Mouse (Mus musculus) CH12.LX (cell line): ENCODE data around the gene Spef2. TPM values are rescaled to one million over a fixed set of nuclear protein-coding genes. Genes with fewer than 3 reads are reported as not detected.

Source experiments
- DNase-seq: peaks from one replicate; pipeline ENCODE4 v3.0.0-alpha.2; 2013; ENCODE audit errors: extremely low read depth
- H3K27ac ChIP-seq: 2 replicates; pipeline ENCODE4 v1.5.1; 2012; ENCODE audit warnings: low read depth, mild to moderate bottlenecking, control low read depth, moderate library complexity; ENCODE audit not compliant: insufficient read depth
- H3K27me3 ChIP-seq: replicated peaks from 2 replicates; pipeline ENCODE3; 2012; ENCODE audit warnings: inconsistent platforms
- H3K36me3 ChIP-seq, 2 experiments: replicated peaks in 1 of 2; 2 replicates each; pipeline versions ENCODE3 to v1.6.1; 2012; ENCODE audit warnings: inconsistent platforms in 1 of 2, low read length in 1 of 2, mild to moderate bottlenecking in 1 of 2, mixed read lengths in 1 of 2, moderate library complexity in 1 of 2; ENCODE audit not compliant: control insufficient read depth in 1 of 2, insufficient read depth in 1 of 2
- H3K4me1 ChIP-seq, 2 experiments: 2 replicates each; pipeline ENCODE4 v1.6.1; 2012; ENCODE audit warnings: inconsistent platforms in 1 of 2, moderate library complexity in 1 of 2; ENCODE audit not compliant: insufficient read depth in 2 of 2, control insufficient read depth in 1 of 2
- H3K4me2 ChIP-seq: 2 replicates; pipeline ENCODE4 v1.6.1; 2012; ENCODE audit warnings: low read depth, mild to moderate bottlenecking, control low read depth; ENCODE audit not compliant: poor library complexity, insufficient read depth, severe bottlenecking
- H3K4me3 ChIP-seq, 3 experiments: fragments of 150-350 bp in 1 of 3; sonication (generic) in 1 of 3; replicated peaks in 1 of 3; 2 replicates each; pipeline versions ENCODE3 to v1.5.1; 2011 to 2012; ENCODE audit warnings: low read depth in 2 of 3, low read length in 2 of 3, mild to moderate bottlenecking in 2 of 3, moderate library complexity in 2 of 3, control low read depth in 1 of 3, improper control_type of control experiment in 1 of 3, inconsistent platforms in 1 of 3, mixed read lengths in 1 of 3; ENCODE audit not compliant: poor library complexity in 1 of 3
- H3K79me2 ChIP-seq: replicated peaks from 2 replicates; pipeline ENCODE4 v1.6.1; 2012; ENCODE audit warnings: mild to moderate bottlenecking, moderate library complexity; ENCODE audit not compliant: control insufficient read depth, poor library complexity, insufficient read depth, severe bottlenecking; ENCODE audit errors: extremely low read depth
- H3K9ac ChIP-seq: 2 replicates; pipeline ENCODE4 v1.6.1; 2012; ENCODE audit warnings: low read depth, mild to moderate bottlenecking, control low read depth, moderate library complexity; ENCODE audit not compliant: insufficient read depth
- H3K9me3 ChIP-seq: replicated peaks from 2 replicates; pipeline ENCODE3; 2012; ENCODE audit warnings: low read length, inconsistent platforms, mixed read lengths
- BHLHE40 ChIP-seq: IDR thresholded peaks from 2 replicates; pipeline ENCODE4 v1.6.1; 2011; ENCODE audit warnings: mild to moderate bottlenecking, low read depth, low read length, improper control_type of control experiment
- CHD1 ChIP-seq: IDR thresholded peaks from 2 replicates; pipeline ENCODE4 v1.6.1; 2012; ENCODE audit warnings: low read depth, low read length, improper control_type of control experiment, inconsistent platforms
- E2F4 ChIP-seq: IDR thresholded peaks from 2 replicates; pipeline ENCODE4 v1.6.1; 2011; ENCODE audit warnings: low read depth, low read length, improper control_type of control experiment; ENCODE audit not compliant: insufficient replicate concordance
- ELF1 ChIP-seq: IDR thresholded peaks from 2 replicates; pipeline ENCODE4 v1.6.1; 2014; ENCODE audit warnings: low read depth, mild to moderate bottlenecking, inconsistent platforms, low read length, improper control_type of control experiment
- GABPA ChIP-seq: IDR thresholded peaks from 2 replicates; pipeline ENCODE4 v1.6.1; 2012; ENCODE audit warnings: low read depth, low read length, improper control_type of control experiment, inconsistent platforms; ENCODE audit not compliant: insufficient replicate concordance
- HCFC1 ChIP-seq: IDR thresholded peaks from 2 replicates; pipeline ENCODE4 v1.6.1; 2012; ENCODE audit warnings: low read depth, mild to moderate bottlenecking, inconsistent platforms, low read length, improper control_type of control experiment
- IRF4 ChIP-seq: IDR thresholded peaks from 2 replicates; pipeline ENCODE4 v1.6.1; 2014; ENCODE audit warnings: low read depth, mild to moderate bottlenecking, inconsistent platforms, low read length, improper control_type of control experiment
- JUN ChIP-seq: IDR thresholded peaks from 2 replicates; pipeline ENCODE4 v1.6.1; 2011; ENCODE audit warnings: low read depth, mild to moderate bottlenecking, low read length, improper control_type of control experiment, moderate library complexity; ENCODE audit not compliant: insufficient read depth
- MAX ChIP-seq: IDR thresholded peaks from 2 replicates; pipeline ENCODE4 v1.6.1; 2011; ENCODE audit warnings: low read length, improper control_type of control experiment
- MXI1 ChIP-seq: IDR thresholded peaks from 2 replicates; pipeline ENCODE4 v1.6.1; 2011; ENCODE audit warnings: mild to moderate bottlenecking, low read depth, low read length, improper control_type of control experiment
- MYC ChIP-seq: IDR thresholded peaks from 2 replicates; pipeline ENCODE4 v1.6.1; 2011; ENCODE audit warnings: low read depth, mild to moderate bottlenecking, improper control_type of control experiment, low read length
- NELFE ChIP-seq: IDR thresholded peaks from 2 replicates; pipeline ENCODE4 v1.6.1; 2011; ENCODE audit warnings: low read depth, low read length, improper control_type of control experiment
- PAX5 ChIP-seq: IDR thresholded peaks from 2 replicates; pipeline ENCODE4 v1.6.1; 2012; ENCODE audit warnings: low read length, inconsistent platforms, mixed read lengths
- SIN3A ChIP-seq: IDR thresholded peaks from 2 replicates; pipeline ENCODE4 v1.6.1; 2012; ENCODE audit warnings: low read length, improper control_type of control experiment, inconsistent platforms
- UBTF ChIP-seq: IDR thresholded peaks from 2 replicates; pipeline ENCODE4 v1.6.1; 2012; ENCODE audit warnings: low read depth, mild to moderate bottlenecking, inconsistent platforms, low read length, improper control_type of control experiment, moderate library complexity
- USF2 ChIP-seq: conservative IDR thresholded peaks from 2 replicates; pipeline ENCODE4 v1.6.1; 2011; ENCODE audit warnings: low read depth, low read length, improper control_type of control experiment
- ZKSCAN1 ChIP-seq: IDR thresholded peaks from 2 replicates; pipeline ENCODE4 v1.6.1; 2012; ENCODE audit warnings: low read depth, inconsistent platforms, low read length, improper control_type of control experiment, borderline replicate concordance
- ZMIZ1 ChIP-seq: IDR thresholded peaks from 2 replicates; pipeline ENCODE4 v1.6.1; 2012; ENCODE audit warnings: low read depth, mild to moderate bottlenecking, inconsistent platforms, low read length, improper control_type of control experiment
- dilution Hi-C: fragments of 300-500 bp; cut with MboI; formaldehyde crosslinking; loops from 2 replicates; pipeline ENCODE4 v1.14.3; 2020; ENCODE audit warnings: low sequenced_read_pairs; ENCODE audit not compliant: extremely low pct_unique_long_range_greater_than_20kb, extremely low pct_ligation_motif_present
- in situ Hi-C: fragments of 300-500 bp; cut with MboI; formaldehyde crosslinking; loops from 3 replicates; pipeline ENCODE4 v1.14.3; 2019; ENCODE audit warnings: low sequenced_read_pairs, low pct_ligation_motif_present, low pct_unique_long_range_greater_than_20kb, mixed read lengths
- polyA plus RNA-seq: library from polyadenylated mRNA; unstranded; fragments of >175 nt; gene quantifications from 2 replicates; pipeline ENCODE4 v1.2.1, GENCODE M21; 2012; ENCODE audit warnings: low read depth; ENCODE audit not compliant: insufficient read length
- total RNA-seq, 2 experiments: library from RNA; depleted of rRNA; stranded (reverse); fragments of 300-350 nt in 1 of 2; fragments of >200 nt in 1 of 2; gene quantifications; 2 replicates each; pipeline ENCODE4 v1.2.3; 2012 to 2014

Spef2 gene
- total and polyA plus RNA-seq, 3 experiments: 0.51 to 1.4 (median 1.2) TPM

GRCm38 (mm10) chr15:9567316-9567715, 181.4 kb downstream of the Spef2 start:
- H3K4me3 ChIP-seq: no peak overlapping the region
- H3K4me2 ChIP-seq: no peak overlapping the region
- H3K4me1 ChIP-seq: peaks cover 3 to 42% of the 10 kb centered on the region in 2 experiments; a peak in 3 of 4 replicates
- no peaks in the 10 kb centered on the region for H3K9me3 ChIP-seq
- H3K27me3 ChIP-seq: no peaks in the 10 kb centered on the region
- H3K79me2 ChIP-seq: no peaks in the 10 kb centered on the region
- H3K27ac ChIP-seq: no peak overlapping the region
- no peak for TF ChIP-seq MXI1
- no peak for TF ChIP-seq HCFC1
- no peak for TF ChIP-seq NELFE
- DNase-seq: no peak
- H3K36me3 ChIP-seq: peaks cover 10 to 43% of the 10 kb centered on the region in 2 experiments
- H3K9ac ChIP-seq: no peak overlapping the region
- dilution Hi-C loops (no loop called here), in situ Hi-C loops (loop anchor here (25.0 kb wide), 1 partner anchor 105 kb away; no protein-coding TSS in a partner anchor)

- Histone ChIP-seq H3K4me1 (peaks cover 0 to 27% of the 10 kb centered on the region in 2 experiments; a peak in 2 of 4 replicates), H3K27ac (no peak overlapping the region), H3K79me2 (no peaks in the 10 kb centered on the region), H3K4me2 (no peak overlapping the region), H3K27me3 (no peaks in the 10 kb centered on the region), H3K36me3 (peaks cover 10 to 44% of the 10 kb centered on the region in 2 experiments), H3K9me3 (no peaks in the 10 kb centered on the region), H3K9ac (no peak overlapping the region), H3K4me3 (no peak overlapping the region)
- in situ Hi-C loops (loop anchor here (25.0 kb wide), 1 partner anchor 103 kb away; no protein-coding TSS in a partner anchor), dilution Hi-C loops (no loop called here)
- TF ChIP-seq ELF1 (no peak), ZMIZ1 (no peak), CHD1 (no peak), IRF4 (no peak), USF2 (no peak), MYC (no peak), E2F4 (no peak), HCFC1 (no peak), GABPA (no peak), ZKSCAN1 (no peak), SIN3A (no peak), JUN (no peak), PAX5 (no peak), NELFE (no peak), MXI1 (no peak), MAX (no peak), UBTF (no peak), BHLHE40 (no peak)
- DNase-seq: no peak
Observed at GRCm38 (mm10) chr15:9565396-9565795, 183.3 kb downstream of the Spef2 start.
